Mouse (Mus musculus) thymus, postnatal 14 days (tissue): Measurements from ENCODE around the gene Cnep1r1.

Experiments
- DNase-seq: peaks from one replicate; pipeline ENCODE4 v3.0.0; 2021

Gene Cnep1r1

GRCm38 (mm10) chr8:88118456-88119036 lies at the start of gene Cnep1r1:
Gene Cnep1r1, plus strand, starts transcription at chr8:88118769.
- DNase-seq: peak; percentile 92

- DNase-seq: no peak
Observed at GRCm38 (mm10) chr8:88082183-88082582, 36.4 kb upstream of the Cnep1r1 start.

GRCm38 (mm10) chr8:88088006-88088405 lies 30.6 kb upstream of the Cnep1r1 start:
- DNase-seq: no peak

- DNase-seq: no peak
Observed at GRCm38 (mm10) chr8:88091661-88092060, 26.9 kb upstream of the Cnep1r1 start.

- DNase-seq: no peak
Observed at GRCm38 (mm10) chr8:88093367-88093766, 25.2 kb upstream of the Cnep1r1 start.

GRCm38 (mm10) chr8:88098856-88099255 lies 19.7 kb upstream of the Cnep1r1 start:
- no peak for DNase-seq

- DNase-seq: peak; percentile 36
Observed at GRCm38 (mm10) chr8:88099526-88099925, 19.0 kb upstream of the Cnep1r1 start.

- no peak for DNase-seq
Observed at GRCm38 (mm10) chr8:88109241-88109640, 9.3 kb upstream of the Cnep1r1 start.

- peak; percentile 47 for DNase-seq
Observed at GRCm38 (mm10) chr8:88119076-88119475, 507 bp downstream of the Cnep1r1 start.

GRCm38 (mm10) chr8:88124850-88125249 lies 6.3 kb downstream of the Cnep1r1 start:
- no peak for DNase-seq

- no peak for DNase-seq
Observed at GRCm38 (mm10) chr8:88129397-88129796, 10.8 kb downstream of the Cnep1r1 start.

- DNase-seq: no peak
Observed at GRCm38 (mm10) chr8:88130754-88131317, 12.3 kb downstream of the Cnep1r1 start.

- peak; percentile 87 for DNase-seq
Observed at GRCm38 (mm10) chr8:88137748-88138484, 19.3 kb downstream of the Cnep1r1 start, which contains the start of gene Heatr3. Gene Heatr3, plus strand, starts transcription at chr8:88137855.

GRCm38 (mm10) chr8:88139256-88139655 lies 20.7 kb downstream of the Cnep1r1 start:
- DNase-seq: no peak

GRCm38 (mm10) chr8:88141629-88142028 lies 23.1 kb downstream of the Cnep1r1 start:
- no peak for DNase-seq

GRCm38 (mm10) chr8:88144041-88144440 lies 25.5 kb downstream of the Cnep1r1 start:
- DNase-seq: no peak

GRCm38 (mm10) chr8:88150910-88151371 lies 32.4 kb downstream of the Cnep1r1 start:
- DNase-seq: no peak

- DNase-seq: no peak
Observed at GRCm38 (mm10) chr8:88160237-88160995, 41.8 kb downstream of the Cnep1r1 start.

GRCm38 (mm10) chr8:88161439-88161838 lies 42.9 kb downstream of the Cnep1r1 start:
- DNase-seq: peak; percentile 75

GRCm38 (mm10) chr8:88175264-88175663 lies 56.7 kb downstream of the Cnep1r1 start:
- no peak for DNase-seq

GRCm38 (mm10) chr8:88177291-88177690 lies 58.7 kb downstream of the Cnep1r1 start:
- no peak for DNase-seq

GRCm38 (mm10) chr8:88183121-88183520 lies 64.6 kb downstream of the Cnep1r1 start:
- DNase-seq: no peak
